ENCODE assay signal across 8 mouse cellular contexts in genomic region chr4:116176543-116176988, GRCm38 (mm10). TPM values are rescaled to one million over a fixed set of nuclear protein-coding genes. Genes with fewer than 3 reads are reported as not detected.
DNase-seq lines count a peak whose midpoint lies in the region; ATAC-seq and TF ChIP-seq lines count a peak whose summit lies in the region.

No protein-coding gene starts in this region.

- 18% methylated on average over 10 of the region's 10 CpGs for WGBS in intestine, embryonic 14.5 days
- WGBS in small intestine, adult 2 months: 7% methylated on average over 10 of the region's 10 CpGs

- no peaks in the 10 kb centered on the region for H3K9me3 ChIP-seq in intestine, embryonic 14.5 days (ENCODE audit: control insufficient read depth, low read length)

- no peaks in the 10 kb centered on the region for H3K36me3 ChIP-seq in intestine, embryonic 14.5 days (ENCODE audit: control insufficient read depth, insufficient read depth, low read length)
- no peaks in the 10 kb centered on the region for H3K36me3 ChIP-seq in small intestine, adult 2 months (ENCODE audit: control insufficient read depth, insufficient read depth, low read length)

- no peaks in the 10 kb centered on the region for H3K27me3 ChIP-seq in intestine, embryonic 14.5 days (replicated peaks; ENCODE audit: control insufficient read depth, insufficient read depth, low read length)
- H3K27me3 ChIP-seq in small intestine, adult 2 months (ENCODE audit: control insufficient read depth, insufficient read depth, low read length): no peaks in the 10 kb centered on the region

- no peak overlapping the region for H3K9ac ChIP-seq in intestine, embryonic 14.5 days (ENCODE audit: low read length)

- peaks cover 28% of the 10 kb centered on the region for H3K4me1 ChIP-seq in intestine, embryonic 14.5 days (replicated peaks; ENCODE audit: control insufficient read depth, insufficient read depth, low read length)
- H3K4me1 ChIP-seq in small intestine, adult 2 months (ENCODE audit: control insufficient read depth, insufficient read depth, insufficient read length, low read length): peaks cover 30% of the 10 kb centered on the region

- intact Hi-C loops in left cerebral cortex, postnatal 4 days (cut with DNase I): loop anchor here (10.0 kb wide), 1 partner anchor 108 kb away; no protein-coding TSS in a partner anchor

- H3K4me2 ChIP-seq in intestine, embryonic 14.5 days (ENCODE audit: low read length): peak overlapping the region; percentile 46

- H3K4me3 ChIP-seq in intestine, embryonic 14.5 days (ENCODE audit: low read depth, low read length): no peak overlapping the region; the same call in 1 of the 2 replicates
- peak overlapping the region; percentile 2; the same call in 1 of the 2 replicates for H3K4me3 ChIP-seq in small intestine, adult 2 months (ENCODE audit: low read depth, low read length)

- peak; percentile 58 for DNase-seq in adrenal gland, postnatal 10 days
- DNase-seq in cerebellum, postnatal 36 days: peak; percentile 98 to 99
- peak; percentile 64 for DNase-seq in gastrocnemius, postnatal 25 days
- peak; percentile 82 for DNase-seq in intestine, embryonic 14.5 days (ENCODE audit: low spot score)
- DNase-seq in left cerebral cortex, postnatal 4 days: peak; percentile 97
- no peak for DNase-seq in yolk sac, embryonic 10.5 days (ENCODE audit: low spot score)

- TF ChIP-seq POLR2A in small intestine, adult 2 months (IDR thresholded peaks at IDR 0.05; ENCODE audit: low read depth, low read length): no peak

- peak overlapping the region; percentile 85 for H3K27ac ChIP-seq in intestine, embryonic 14.5 days (ENCODE audit: low read depth)
- peak overlapping the region; percentile 43 for H3K27ac ChIP-seq in small intestine, adult 2 months (ENCODE audit: insufficient read depth, low read depth, low read length)

- peak; percentile 86 for ATAC-seq in intestine, embryonic 14.5 days (replicated peaks; ENCODE audit: low FRiP score, low TSS enrichment, low read depth)
- ATAC-seq in megakaryocyte progenitor cell, adult 5-6 weeks (replicated peaks; ENCODE audit: poor library complexity): peak; percentile 27

- no peak for TF ChIP-seq CTCF in small intestine, adult 2 months (IDR thresholded peaks at IDR 0.05; ENCODE audit: extremely low read depth, insufficient read length, insufficient replicate concordance, low read depth, low read length)

RNA-seq across cellular contexts. Expression of gene Gm49337, which starts 3.4 kb away (rescaled TPM):
- not detected for total RNA-seq in adrenal gland, postnatal 10 days (2021)
- under 1 TPM; 0.29 to 0.82 TPM for total RNA-seq in gastrocnemius, postnatal 25 days (2021)
- not detected in 2 replicates for polyA plus RNA-seq in intestine, embryonic 14.5 days (2014; fragmentation: Nextera tagmentation; extraction: Ambion mirVana)
- total RNA-seq in left cerebral cortex, postnatal 4 days (2021): 1 to 10 TPM; 1.9 to 3.1 TPM
- total RNA-seq in megakaryocyte progenitor cell, adult 5-6 weeks (2015): 0.12 TPM in 1 of 2 replicates, not detected in the other
- not detected in 2 replicates for total RNA-seq in megakaryocyte progenitor cell, adult 5-6 weeks (2017)
- not detected in 2 replicates for polyA plus RNA-seq in small intestine, adult 2 months (2012; rRNA removed)

RNA-seq across cellular contexts. Expression of gene 1700042G07Rik, which starts 3.4 kb away (rescaled TPM):
- not detected for total RNA-seq in adrenal gland, postnatal 10 days (2021)
- total RNA-seq in gastrocnemius, postnatal 25 days (2021): not detected
- polyA plus RNA-seq in intestine, embryonic 14.5 days (2014; fragmentation: Nextera tagmentation; extraction: Ambion mirVana): not detected in 2 replicates
- total RNA-seq in left cerebral cortex, postnatal 4 days (2021): not detected
- total RNA-seq in megakaryocyte progenitor cell, adult 5-6 weeks (2015): not detected in 2 replicates
- total RNA-seq in megakaryocyte progenitor cell, adult 5-6 weeks (2017): not detected in 2 replicates
- polyA plus RNA-seq in small intestine, adult 2 months (2012; rRNA removed): not detected in 2 replicates

RNA-seq across cellular contexts. Expression of gene Tspan1, which starts 9.2 kb away (rescaled TPM):
- not detected for total RNA-seq in adrenal gland, postnatal 10 days (2021)
- not detected for total RNA-seq in gastrocnemius, postnatal 25 days (2021)
- polyA plus RNA-seq in intestine, embryonic 14.5 days (2014; fragmentation: Nextera tagmentation; extraction: Ambion mirVana): 26.5 and 33.5 TPM in 2 replicates
- not detected for total RNA-seq in left cerebral cortex, postnatal 4 days (2021)
- not detected in 2 replicates for total RNA-seq in megakaryocyte progenitor cell, adult 5-6 weeks (2015)
- 0.07 TPM in 1 of 2 replicates, not detected in the other for total RNA-seq in megakaryocyte progenitor cell, adult 5-6 weeks (2017)
- 30.5 and 34.8 TPM in 2 replicates for polyA plus RNA-seq in small intestine, adult 2 months (2012; rRNA removed)

RNA-seq across cellular contexts. Expression of gene Lurap1, which starts 25.4 kb away (rescaled TPM):
- 10 to 100 TPM; 14.5 to 19.1 TPM for total RNA-seq in adrenal gland, postnatal 10 days (2021)
- total RNA-seq in gastrocnemius, postnatal 25 days (2021): 1 to 10 TPM; 7.3 to 8.2 TPM
- 1.9 and 2.5 TPM in 2 replicates for polyA plus RNA-seq in intestine, embryonic 14.5 days (2014; fragmentation: Nextera tagmentation; extraction: Ambion mirVana)
- total RNA-seq in left cerebral cortex, postnatal 4 days (2021): 10 to 100 TPM; 18.5 to 21.1 TPM
- not detected in 2 replicates for total RNA-seq in megakaryocyte progenitor cell, adult 5-6 weeks (2015)
- total RNA-seq in megakaryocyte progenitor cell, adult 5-6 weeks (2017): 0.10 TPM in 1 of 2 replicates, not detected in the other
- 0.85 and 1.4 TPM in 2 replicates for polyA plus RNA-seq in small intestine, adult 2 months (2012; rRNA removed)

RNA-seq across cellular contexts. Expression of gene Pik3r3, which starts 44.9 kb away (rescaled TPM):
- total RNA-seq in adrenal gland, postnatal 10 days (2021): 10 to 100 TPM; 15.6 to 18.9 TPM
- total RNA-seq in gastrocnemius, postnatal 25 days (2021): 1 to 10 TPM; 5.3 to 6.8 TPM
- polyA plus RNA-seq in intestine, embryonic 14.5 days (2014; fragmentation: Nextera tagmentation; extraction: Ambion mirVana): 13.9 and 14.3 TPM in 2 replicates
- total RNA-seq in left cerebral cortex, postnatal 4 days (2021): 10 to 100 TPM; 32.2 to 32.4 TPM
- total RNA-seq in megakaryocyte progenitor cell, adult 5-6 weeks (2015): 0.07 TPM in 2 replicates
- 0.29 and 1.1 TPM in 2 replicates for total RNA-seq in megakaryocyte progenitor cell, adult 5-6 weeks (2017)
- 1.8 and 2.7 TPM in 2 replicates for polyA plus RNA-seq in small intestine, adult 2 months (2012; rRNA removed)
